Mouse (Mus musculus): ENCODE results near the gene Rps6. TPM values are rescaled to one million over a fixed set of nuclear protein-coding genes. Genes with fewer than 3 reads are reported as not detected.

Gene Rps6
- polyA plus RNA-seq, 1 experiment from 2014 or later: 320 TPM

- no peak for ATAC-seq
- Histone ChIP-seq H3K4me3 (ENCODE audit: low read depth, low read length) (peak overlapping the region; percentile 19), H3K27me3 (ENCODE audit: control insufficient read depth, insufficient read depth, low read depth, low read length) (no peaks in the 10 kb centered on the region), H3K9me3 (replicated peaks; ENCODE audit: control insufficient read depth, low read length, poor library complexity, severe bottlenecking) (no peaks in the 10 kb centered on the region), H3K4me2 (ENCODE audit: low read length) (peak overlapping the region; percentile 46), H3K4me1 (ENCODE audit: control insufficient read depth, insufficient read depth, low read length) (no peaks in the 10 kb centered on the region), H3K27ac (ENCODE audit: low read length) (no peak overlapping the region), H3K36me3 (ENCODE audit: control insufficient read depth, insufficient read depth, low read length) (no peaks in the 10 kb centered on the region), H3K9ac (ENCODE audit: low read depth, low read length) (no peak overlapping the region)
- WGBS: 60% methylated on average over 12 of the region's 12 CpGs
Measured at GRCm38 (mm10) chr4:86885790-86886159, 28.6 kb upstream of the Rps6 start.

- Histone ChIP-seq H3K4me2 (ENCODE audit: low read length) (no peak overlapping the region), H3K9me3 (replicated peaks; ENCODE audit: control insufficient read depth, low read length, poor library complexity, severe bottlenecking) (no peaks in the 10 kb centered on the region), H3K4me3 (ENCODE audit: low read depth, low read length) (no peak overlapping the region), H3K27ac (ENCODE audit: low read length) (no peak overlapping the region), H3K9ac (ENCODE audit: low read depth, low read length) (no peak overlapping the region), H3K36me3 (ENCODE audit: control insufficient read depth, insufficient read depth, low read length) (no peaks in the 10 kb centered on the region), H3K4me1 (ENCODE audit: control insufficient read depth, insufficient read depth, low read length) (no peaks in the 10 kb centered on the region), H3K27me3 (ENCODE audit: control insufficient read depth, insufficient read depth, low read depth, low read length) (no peaks in the 10 kb centered on the region)
- ATAC-seq: no peak
- WGBS: 41% methylated on average over 4 of the region's 4 CpGs
Measured at GRCm38 (mm10) chr4:86884945-86885344, 27.7 kb upstream of the Rps6 start.

- no peaks in the 10 kb centered on the region for H3K4me1 ChIP-seq (ENCODE audit: control insufficient read depth, insufficient read depth, low read length)
- no peaks in the 10 kb centered on the region for H3K9me3 ChIP-seq (replicated peaks; ENCODE audit: control insufficient read depth, low read length, poor library complexity, severe bottlenecking)
Measured at GRCm38 (mm10) chr4:86882413-86882812, 25.2 kb upstream of the Rps6 start.

GRCm38 (mm10) chr4:86881178-86881577 is 24.0 kb upstream of the Rps6 start:
- no peaks in the 10 kb centered on the region for H3K36me3 ChIP-seq (ENCODE audit: control insufficient read depth, insufficient read depth, low read length)
- no peak overlapping the region for H3K4me3 ChIP-seq (ENCODE audit: low read depth, low read length)
- no peaks in the 10 kb centered on the region for H3K27me3 ChIP-seq (ENCODE audit: control insufficient read depth, insufficient read depth, low read depth, low read length)
- H3K9ac ChIP-seq (ENCODE audit: low read depth, low read length): no peak overlapping the region
- 83% methylated on average over 4 of the region's 4 CpGs for WGBS
- H3K4me2 ChIP-seq (ENCODE audit: low read length): no peak overlapping the region
- no peak for ATAC-seq
- no peaks in the 10 kb centered on the region for H3K9me3 ChIP-seq (replicated peaks; ENCODE audit: control insufficient read depth, low read length, poor library complexity, severe bottlenecking)
- H3K4me1 ChIP-seq (ENCODE audit: control insufficient read depth, insufficient read depth, low read length): no peaks in the 10 kb centered on the region
- H3K27ac ChIP-seq (ENCODE audit: low read length): no peak overlapping the region

More at GRCm38 (mm10) chr4:86882413-86882812, 25.2 kb upstream of the Rps6 start:
- ATAC-seq: no peak
- WGBS: 69% methylated on average over 2 of the region's 2 CpGs
- no peaks in the 10 kb centered on the region for H3K27me3 ChIP-seq (ENCODE audit: control insufficient read depth, insufficient read depth, low read depth, low read length)
- no peaks in the 10 kb centered on the region for H3K36me3 ChIP-seq (ENCODE audit: control insufficient read depth, insufficient read depth, low read length)
- H3K4me2 ChIP-seq (ENCODE audit: low read length): no peak overlapping the region
- H3K4me3 ChIP-seq (ENCODE audit: low read depth, low read length): no peak overlapping the region
- H3K9ac ChIP-seq (ENCODE audit: low read depth, low read length): no peak overlapping the region
- H3K27ac ChIP-seq (ENCODE audit: low read length): no peak overlapping the region

GRCm38 (mm10) chr4:86879477-86879876 is 22.3 kb upstream of the Rps6 start:
- H3K4me1 ChIP-seq (ENCODE audit: control insufficient read depth, insufficient read depth, low read length): peaks cover 5% of the 10 kb centered on the region; the same call in 1 of the 2 replicates
- no peak for ATAC-seq
- H3K36me3 ChIP-seq (ENCODE audit: control insufficient read depth, insufficient read depth, low read length): no peaks in the 10 kb centered on the region
- H3K9me3 ChIP-seq (replicated peaks; ENCODE audit: control insufficient read depth, low read length, poor library complexity, severe bottlenecking): no peaks in the 10 kb centered on the region
- no peak overlapping the region for H3K4me2 ChIP-seq (ENCODE audit: low read length)
- WGBS: 91% methylated on average over 2 of the region's 2 CpGs
- H3K4me3 ChIP-seq (ENCODE audit: low read depth, low read length): no peak overlapping the region
- no peak overlapping the region for H3K27ac ChIP-seq (ENCODE audit: low read length)
- H3K27me3 ChIP-seq (ENCODE audit: control insufficient read depth, insufficient read depth, low read depth, low read length): no peaks in the 10 kb centered on the region
- H3K9ac ChIP-seq (ENCODE audit: low read depth, low read length): no peak overlapping the region

DNA sequence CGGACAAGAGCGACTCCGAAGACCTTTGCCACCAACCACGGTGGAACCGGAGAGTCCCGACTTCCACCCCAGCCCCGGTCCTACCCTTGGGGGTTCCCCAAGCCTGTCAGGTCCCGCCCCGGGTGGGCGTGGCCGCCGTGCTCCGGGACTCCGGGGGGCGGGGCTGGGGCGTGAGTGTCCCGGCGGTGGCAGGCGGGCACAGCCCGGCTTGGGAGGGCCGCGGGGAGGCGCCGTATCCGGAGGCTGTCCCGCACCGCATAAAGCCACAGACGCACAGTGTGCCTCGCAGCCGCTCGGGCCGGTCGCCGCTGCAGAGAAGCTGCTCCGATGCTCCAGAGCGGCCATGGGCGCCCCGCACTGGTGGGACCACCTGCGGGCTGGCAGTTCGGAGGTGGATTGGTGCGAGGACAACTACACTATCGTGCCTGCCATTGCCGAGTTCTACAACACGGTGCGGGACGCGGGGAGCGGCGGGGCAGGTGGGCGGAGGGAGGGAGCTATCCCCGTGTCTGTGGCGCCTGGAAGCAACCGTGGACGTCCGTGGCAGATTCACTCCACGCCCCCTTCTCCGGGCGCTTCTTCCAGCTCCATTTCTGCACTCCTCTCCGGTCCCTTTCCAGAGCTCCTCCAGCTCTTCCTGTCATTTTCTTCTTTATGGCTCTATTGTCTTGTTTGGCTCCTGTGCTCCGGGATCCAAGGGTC is 17.1 kb upstream of the Rps6 start, which contains the start of gene Acer2:
Gene Acer2 (plus strand): TSS at position 251 of the 702 bp plus-strand sequence.
- Histone ChIP-seq H3K9me3 (replicated peaks; ENCODE audit: control insufficient read depth, low read length, poor library complexity, severe bottlenecking) (no peaks in the 10 kb centered on the region), H3K27me3 (ENCODE audit: control insufficient read depth, insufficient read depth, low read depth, low read length) (0 out of 2 replicates have a peak, but pooled peaks cover 2% of the 10 kb centered on the region), H3K4me3 (ENCODE audit: low read depth, low read length) (peak within 1 kb of the TSS; percentile 79), H3K36me3 (ENCODE audit: control insufficient read depth, insufficient read depth, low read length) (no peaks in the 10 kb centered on the region), H3K9ac (ENCODE audit: low read depth, low read length) (peak within 1 kb of the TSS; percentile 84), H3K4me2 (ENCODE audit: low read length) (peak within 1 kb of the TSS; percentile 96), H3K27ac (ENCODE audit: low read length) (0 out of 2 replicates have a peak within 1 kb of the TSS, but pooled peaks have one; percentile 34), H3K4me1 (ENCODE audit: control insufficient read depth, insufficient read depth, low read length) (peaks cover 5% of the 10 kb centered on the region; the same call in 1 of the 2 replicates)
- WGBS: under 1% methylated on average over 60 of the region's 60 CpGs
- peak; percentile 92 for ATAC-seq

DNA sequence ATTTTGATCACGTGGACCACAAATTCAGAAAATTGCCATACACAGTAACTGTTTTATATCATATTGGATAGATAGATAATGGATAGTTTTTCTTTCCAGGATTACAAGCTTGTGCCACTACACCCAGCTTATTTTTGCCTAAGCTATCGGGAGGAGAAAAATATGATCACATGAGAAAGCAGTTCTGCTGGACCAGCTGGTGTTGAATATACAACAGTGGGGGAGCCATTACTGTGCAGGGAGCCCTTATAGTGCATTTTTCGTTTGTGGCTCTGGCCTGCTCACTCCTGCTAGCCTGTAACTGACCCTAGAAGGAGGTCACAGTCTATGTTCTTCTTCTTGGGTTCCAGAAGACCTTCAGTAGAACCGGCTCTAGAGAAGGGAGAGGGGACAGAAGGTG is 15.9 kb upstream of the Rps6 start:
- ATAC-seq: no peak
- WGBS: 41% methylated on average over 4 of the region's 4 CpGs
- no peak overlapping the region for H3K27ac ChIP-seq (ENCODE audit: low read length)

DNA sequence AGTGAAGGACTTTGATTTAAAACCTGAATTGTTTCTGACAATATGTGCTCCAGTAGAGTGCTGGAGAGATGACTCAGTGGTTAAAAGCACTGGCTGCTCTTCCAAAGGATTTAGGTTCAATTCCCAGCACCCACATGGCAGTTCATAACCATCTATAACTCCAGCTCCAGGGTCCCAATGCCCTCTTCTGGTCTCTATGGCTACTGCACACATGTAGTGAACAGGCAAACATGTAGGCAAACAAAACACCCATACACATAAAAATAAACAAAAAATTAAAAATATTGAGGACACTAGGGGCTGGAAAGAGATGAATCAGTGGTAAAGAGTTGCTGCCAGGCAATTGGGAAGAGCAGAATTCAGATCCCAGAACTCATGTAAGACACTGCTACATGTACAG is 14.8 kb upstream of the Rps6 start:
- Histone ChIP-seq H3K27ac (ENCODE audit: low read length) (no peak overlapping the region), H3K4me1 (ENCODE audit: control insufficient read depth, insufficient read depth, low read length) (peaks cover 5% of the 10 kb centered on the region; the same call in 1 of the 2 replicates), H3K9ac (ENCODE audit: low read depth, low read length) (no peak overlapping the region), H3K36me3 (ENCODE audit: control insufficient read depth, insufficient read depth, low read length) (no peaks in the 10 kb centered on the region), H3K4me2 (ENCODE audit: low read length) (no peak overlapping the region), H3K27me3 (ENCODE audit: control insufficient read depth, insufficient read depth, low read depth, low read length) (0 out of 2 replicates have a peak, but pooled peaks cover 2% of the 10 kb centered on the region), H3K4me3 (ENCODE audit: low read depth, low read length) (no peak overlapping the region), H3K9me3 (replicated peaks; ENCODE audit: control insufficient read depth, low read length, poor library complexity, severe bottlenecking) (no peaks in the 10 kb centered on the region)
- no peak for ATAC-seq

More for the DNA sequence above, 15.9 kb upstream of the Rps6 start:
- H3K9ac ChIP-seq (ENCODE audit: low read depth, low read length): no peak overlapping the region
- no peaks in the 10 kb centered on the region for H3K9me3 ChIP-seq (replicated peaks; ENCODE audit: control insufficient read depth, low read length, poor library complexity, severe bottlenecking)
- H3K4me1 ChIP-seq (ENCODE audit: control insufficient read depth, insufficient read depth, low read length): peaks cover 5% of the 10 kb centered on the region; the same call in 1 of the 2 replicates
- H3K4me3 ChIP-seq (ENCODE audit: low read depth, low read length): no peak overlapping the region
- H3K4me2 ChIP-seq (ENCODE audit: low read length): no peak overlapping the region
- H3K36me3 ChIP-seq (ENCODE audit: control insufficient read depth, insufficient read depth, low read length): no peaks in the 10 kb centered on the region
- H3K27me3 ChIP-seq (ENCODE audit: control insufficient read depth, insufficient read depth, low read depth, low read length): 0 out of 2 replicates have a peak, but pooled peaks cover 2% of the 10 kb centered on the region

- no peak overlapping the region for H3K9ac ChIP-seq (ENCODE audit: low read depth, low read length)
- 84% methylated on average over 5 of the region's 5 CpGs for WGBS
- H3K27me3 ChIP-seq (ENCODE audit: control insufficient read depth, insufficient read depth, low read depth, low read length): no peaks in the 10 kb centered on the region; the same call in 1 of the 2 replicates
- no peak overlapping the region for H3K4me2 ChIP-seq (ENCODE audit: low read length)
- H3K4me1 ChIP-seq (ENCODE audit: control insufficient read depth, insufficient read depth, low read length): no peaks in the 10 kb centered on the region
- no peak overlapping the region for H3K27ac ChIP-seq (ENCODE audit: low read length)
- H3K4me3 ChIP-seq (ENCODE audit: low read depth, low read length): no peak overlapping the region
- no peaks in the 10 kb centered on the region for H3K9me3 ChIP-seq (replicated peaks; ENCODE audit: control insufficient read depth, low read length, poor library complexity, severe bottlenecking)
- ATAC-seq: no peak
- H3K36me3 ChIP-seq (ENCODE audit: control insufficient read depth, insufficient read depth, low read length): no peaks in the 10 kb centered on the region
Measured at GRCm38 (mm10) chr4:86864087-86864486, 6.9 kb upstream of the Rps6 start.
